Mouse (Mus musculus) hindbrain, embryonic 16.5 days (tissue): Measurements from ENCODE around the gene Cep41. TPM values are rescaled to one million over a fixed set of nuclear protein-coding genes. Genes with fewer than 3 reads are reported as not detected.

Experiments
- ATAC-seq: fragments of 200-750 bp; cut with Nextera tagmentation; 2 replicates; pipeline ENCODE4 v1.8.0; 2017; ENCODE audit warnings: moderate TSS enrichment, moderate library complexity
- H3K27ac ChIP-seq: fragments of 300-500 bp; sonication (generic); 2 replicates; pipeline ENCODE4 v1.5.1; 2014; ENCODE audit warnings: low read depth, mild to moderate bottlenecking, control low read depth, low read length, moderate library complexity
- H3K27me3 ChIP-seq: fragments of 300-500 bp; sonication (generic); replicated peaks from 2 replicates; pipeline ENCODE4 v1.6.1; 2014; ENCODE audit warnings: low read length; ENCODE audit not compliant: control insufficient read depth, insufficient read depth
- H3K36me3 ChIP-seq: fragments of 300-500 bp; sonication (generic); 2 replicates; pipeline ENCODE4 v1.6.1; 2014; ENCODE audit warnings: mild to moderate bottlenecking, low read length, moderate library complexity, mixed read lengths; ENCODE audit not compliant: control insufficient read depth, insufficient read depth
- H3K4me1 ChIP-seq: fragments of 300-500 bp; sonication (generic); 2 replicates; pipeline ENCODE4 v1.6.1; 2014; ENCODE audit warnings: low read depth, low read length; ENCODE audit not compliant: control insufficient read depth, insufficient read depth
- H3K4me2 ChIP-seq: fragments of 300-500 bp; sonication (generic); 2 replicates; pipeline ENCODE4 v1.6.1; 2014; ENCODE audit warnings: mild to moderate bottlenecking, low read length, control low read depth, moderate library complexity
- H3K4me3 ChIP-seq: fragments of 300-500 bp; sonication (generic); 2 replicates; pipeline ENCODE4 v1.5.1; 2014; ENCODE audit warnings: mild to moderate bottlenecking, low read length, control low read depth, moderate library complexity
- H3K9ac ChIP-seq: fragments of 300-500 bp; sonication (generic); 2 replicates; pipeline ENCODE4 v1.6.1; 2014; ENCODE audit warnings: low read depth, mild to moderate bottlenecking, control low read depth, low read length, moderate library complexity
- H3K9me3 ChIP-seq: fragments of 300-500 bp; sonication (generic); 2 replicates; pipeline ENCODE4 v1.6.1; 2014; ENCODE audit warnings: mild to moderate bottlenecking, low read length, moderate library complexity; ENCODE audit not compliant: control insufficient read depth
- WGBS: fragments of 180-500 bp; shearing (Covaris S2); extraction: QIAGEN DNeasy Blood & Tissue Kit; methylation state at CpG from one replicate; pipeline ENCODE4 v1.1.7; 2014; 5-methylcytosine and 5-hydroxymethylcytosine counted together
- polyA plus RNA-seq: library from polyadenylated mRNA; unstranded; fragments of >200 nt; fragmentation: Nextera tagmentation; extraction: Ambion mirVana; gene quantifications from 2 replicates; pipeline ENCODE4 v1.2.1, GENCODE M21; 2015

Cep41 gene
- polyA plus RNA-seq, 1 experiment from 2014 or later = 10.4 TPM

DNA sequence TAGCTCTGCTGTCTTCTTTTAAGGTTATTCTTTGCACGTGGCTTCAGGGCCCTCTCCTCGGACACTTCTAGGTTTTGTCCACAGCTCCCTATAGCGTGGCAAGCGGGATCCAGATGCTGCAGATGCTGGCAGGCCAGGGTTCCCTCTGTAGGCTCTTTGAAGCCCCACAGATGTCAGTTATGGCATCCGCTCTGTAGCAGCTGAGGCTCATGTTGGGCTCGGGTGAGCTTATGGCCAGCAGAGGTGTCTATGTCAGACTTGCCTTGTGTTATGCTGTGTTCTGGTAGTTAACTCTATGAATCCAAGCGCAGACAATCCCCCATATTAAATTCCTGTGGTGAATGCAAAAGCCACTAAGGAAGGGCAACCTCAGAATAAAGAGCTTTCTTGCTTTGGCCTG lies 13.1 kb downstream of the Cep41 start:
- Histone ChIP-seq H3K36me3 (no peaks in the 10 kb centered on the region), H3K4me3 (no peak overlapping the region), H3K4me2 (no peak overlapping the region), H3K9me3 (no peaks in the 10 kb centered on the region), H3K27ac (no peak overlapping the region), H3K9ac (no peak overlapping the region), H3K4me1 (peaks cover 18% of the 10 kb centered on the region), H3K27me3 (no peaks in the 10 kb centered on the region)
- WGBS = 81% methylated on average over 7 of the region's 7 CpGs
- no peak for ATAC-seq

DNA sequence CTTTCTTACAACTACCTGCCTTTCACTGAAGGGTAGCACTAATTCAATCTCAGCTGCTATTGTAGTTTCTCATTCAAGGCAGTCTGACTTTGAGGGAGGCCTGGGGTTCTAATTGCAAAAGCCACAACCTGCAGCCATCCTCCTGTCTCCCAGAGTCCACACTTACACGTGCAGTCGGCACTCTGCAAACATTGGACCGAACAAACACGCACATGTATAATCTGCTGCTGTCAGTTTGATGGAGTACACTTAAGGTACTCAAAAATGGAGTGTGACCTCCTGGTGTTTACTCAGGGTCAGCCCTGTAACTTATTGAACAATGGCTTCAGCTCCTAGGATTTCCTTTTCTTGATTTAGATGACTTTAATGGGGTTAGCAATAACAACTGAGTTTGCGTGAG lies 14.0 kb downstream of the Cep41 start:
- peaks cover 26% of the 10 kb centered on the region for H3K4me1 ChIP-seq
- no peak overlapping the region for H3K4me2 ChIP-seq
- H3K27ac ChIP-seq = no peak overlapping the region
- no peaks in the 10 kb centered on the region for H3K9me3 ChIP-seq
- H3K36me3 ChIP-seq = no peaks in the 10 kb centered on the region
- no peak overlapping the region for H3K4me3 ChIP-seq
- no peak for ATAC-seq
- 63% methylated on average over 5 of the region's 5 CpGs for WGBS
- peak overlapping the region; percentile 3; the same call in 1 of the 2 replicates for H3K9ac ChIP-seq
- H3K27me3 ChIP-seq = no peaks in the 10 kb centered on the region

DNA sequence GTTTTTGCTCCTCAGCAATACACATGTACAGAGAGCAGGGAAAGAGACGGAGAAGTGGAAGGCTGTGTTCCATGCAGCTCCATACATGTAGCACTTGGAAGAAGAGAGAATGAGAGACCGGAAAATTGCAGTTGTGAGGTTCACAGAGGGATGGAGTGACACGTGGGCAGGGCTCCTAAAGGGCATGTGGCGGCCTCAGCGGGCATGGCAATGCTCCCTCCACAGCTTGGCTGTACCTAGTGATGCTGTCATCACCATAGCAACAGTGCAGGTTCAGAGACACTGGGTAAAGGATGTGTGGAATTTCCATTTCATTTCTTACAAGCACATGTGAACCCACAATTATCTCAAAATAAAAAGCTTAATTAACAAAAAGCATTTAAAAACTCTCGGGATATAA lies 15.1 kb downstream of the Cep41 start:
- 15% methylated on average over 6 of the region's 6 CpGs for WGBS
- H3K4me3 ChIP-seq = no peak overlapping the region
- H3K4me2 ChIP-seq = no peak overlapping the region
- H3K27me3 ChIP-seq = no peaks in the 10 kb centered on the region
- H3K36me3 ChIP-seq = no peaks in the 10 kb centered on the region
- no peaks in the 10 kb centered on the region for H3K9me3 ChIP-seq
- H3K4me1 ChIP-seq = peaks cover 35% of the 10 kb centered on the region
- no peak overlapping the region for H3K9ac ChIP-seq
- H3K27ac ChIP-seq = 0 out of 2 replicates have a peak overlapping the region, but pooled peaks have one; percentile 37
- peak; percentile 76 for ATAC-seq

DNA sequence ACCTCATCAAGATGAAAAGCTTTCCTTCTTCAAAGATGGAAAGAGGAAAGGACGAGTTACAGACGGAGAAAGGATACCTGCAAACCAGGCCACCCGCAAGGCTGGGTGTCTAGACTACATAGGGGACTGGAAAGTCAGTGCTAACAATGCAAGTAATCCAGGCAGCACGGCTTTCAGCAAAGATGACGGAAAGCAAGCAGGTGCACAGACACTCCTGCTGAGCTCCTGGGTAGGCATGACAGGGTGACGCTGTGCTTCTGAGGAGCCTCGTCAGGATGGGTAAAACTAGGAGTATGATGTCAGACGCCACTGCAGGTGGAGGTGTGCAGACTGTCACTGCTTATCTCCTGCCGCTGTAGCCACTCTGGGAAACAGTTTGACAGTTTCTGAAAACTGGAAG lies 16.0 kb downstream of the Cep41 start:
- no peak overlapping the region for H3K4me3 ChIP-seq
- no peak overlapping the region for H3K9ac ChIP-seq
- H3K27ac ChIP-seq = no peak overlapping the region
- H3K4me1 ChIP-seq = peaks cover 36% of the 10 kb centered on the region
- no peaks in the 10 kb centered on the region for H3K9me3 ChIP-seq
- ATAC-seq = no peak
- WGBS = 82% methylated on average over 9 of the region's 9 CpGs
- H3K4me2 ChIP-seq = no peak overlapping the region
- H3K27me3 ChIP-seq = no peaks in the 10 kb centered on the region
- H3K36me3 ChIP-seq = no peaks in the 10 kb centered on the region

DNA sequence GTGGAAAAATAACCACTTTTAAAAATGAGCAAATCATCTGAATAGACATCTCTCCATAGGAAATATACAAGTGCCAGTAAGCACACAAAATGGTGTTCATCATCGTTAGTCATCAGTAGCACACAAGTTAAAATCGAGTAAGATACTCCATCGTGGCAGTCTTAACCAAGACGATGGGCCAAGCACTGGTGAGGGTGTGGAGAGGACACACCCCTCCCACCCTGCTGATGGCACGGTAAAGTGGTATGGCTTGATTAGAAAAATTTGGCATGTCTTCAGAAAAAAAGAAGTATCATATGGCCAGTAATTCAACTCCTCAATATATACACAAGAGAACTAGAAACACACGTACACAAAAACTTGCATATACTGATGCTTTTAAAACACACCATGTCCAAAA lies 17.0 kb downstream of the Cep41 start:
- ATAC-seq = no peak
- H3K4me3 ChIP-seq = no peak overlapping the region
- H3K9ac ChIP-seq = no peak overlapping the region
- no peaks in the 10 kb centered on the region for H3K27me3 ChIP-seq
- H3K9me3 ChIP-seq = no peaks in the 10 kb centered on the region
- WGBS = 84% methylated on average over 6 of the region's 6 CpGs
- no peak overlapping the region for H3K27ac ChIP-seq
- no peak overlapping the region for H3K4me2 ChIP-seq
- H3K4me1 ChIP-seq = peaks cover 33% of the 10 kb centered on the region
- H3K36me3 ChIP-seq = no peaks in the 10 kb centered on the region

DNA sequence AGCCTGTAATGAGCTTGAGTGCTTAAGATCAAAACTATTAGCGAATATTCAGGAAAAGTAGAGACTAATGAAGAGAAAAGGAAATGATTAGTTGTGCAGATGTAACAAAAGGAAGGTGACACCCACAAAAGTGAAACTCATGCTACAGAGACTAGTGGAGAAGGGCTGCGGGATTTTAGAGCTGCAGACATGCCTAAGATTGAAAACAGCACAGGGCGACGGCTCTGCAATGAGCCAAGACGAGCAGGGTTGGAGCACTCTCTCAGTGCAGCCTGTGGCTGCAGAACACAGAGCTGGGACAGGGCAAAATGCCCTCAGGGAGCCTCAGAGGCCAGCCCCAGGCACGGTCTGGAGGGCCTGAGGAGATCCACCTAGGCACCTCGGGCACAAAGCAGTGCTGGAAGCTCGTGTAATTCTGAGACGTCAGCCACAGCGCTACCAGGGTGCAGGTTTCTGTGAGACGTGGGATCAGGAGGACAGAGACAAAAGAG lies 18.2 kb downstream of the Cep41 start:
- WGBS = 6% methylated on average over 11 of the region's 11 CpGs
- Histone ChIP-seq H3K9ac (peak overlapping the region; percentile 57), H3K36me3 (no peaks in the 10 kb centered on the region), H3K9me3 (no peaks in the 10 kb centered on the region), H3K4me3 (no peak overlapping the region), H3K27ac (peak overlapping the region; percentile 90), H3K4me2 (peak overlapping the region; percentile 46), H3K27me3 (no peaks in the 10 kb centered on the region), H3K4me1 (peaks cover 33% of the 10 kb centered on the region)
- peak; percentile 67 for ATAC-seq

DNA sequence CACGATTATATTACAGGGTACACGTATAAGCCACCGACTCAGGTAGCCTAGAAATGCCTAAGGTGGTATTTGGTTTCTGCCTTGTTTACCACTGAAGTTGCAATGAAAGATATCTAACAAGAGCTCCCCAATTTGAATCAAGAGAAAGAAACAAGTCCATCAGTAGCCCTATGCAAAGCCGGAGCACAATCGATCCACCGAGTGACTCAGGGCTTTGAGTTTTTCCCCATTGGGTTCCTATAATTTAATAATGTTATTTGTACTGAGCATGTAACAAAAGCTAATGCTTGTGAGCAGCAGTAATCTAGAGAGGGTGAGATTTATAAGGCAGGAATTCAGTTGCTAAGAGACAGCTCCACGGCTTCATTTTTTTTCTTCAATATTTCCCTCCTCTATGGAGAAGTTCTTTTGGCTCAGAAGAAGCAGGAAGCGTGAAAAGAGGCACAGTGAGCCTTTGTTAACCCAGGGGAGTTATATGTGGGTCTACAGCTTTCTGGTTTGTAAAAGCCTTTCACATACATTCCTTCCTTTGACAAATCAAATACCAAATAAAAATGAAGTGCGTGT lies 18.8 kb downstream of the Cep41 start:
- Histone ChIP-seq H3K4me3 (no peak overlapping the region), H3K9ac (peak overlapping the region; percentile 57), H3K4me2 (peak overlapping the region; percentile 46), H3K27me3 (no peaks in the 10 kb centered on the region), H3K9me3 (no peaks in the 10 kb centered on the region), H3K4me1 (peaks cover 33% of the 10 kb centered on the region), H3K36me3 (no peaks in the 10 kb centered on the region), H3K27ac (peak overlapping the region; percentile 90)
- peak; percentile 46 for ATAC-seq
- WGBS = 25% methylated on average over 9 of the region's 9 CpGs

DNA sequence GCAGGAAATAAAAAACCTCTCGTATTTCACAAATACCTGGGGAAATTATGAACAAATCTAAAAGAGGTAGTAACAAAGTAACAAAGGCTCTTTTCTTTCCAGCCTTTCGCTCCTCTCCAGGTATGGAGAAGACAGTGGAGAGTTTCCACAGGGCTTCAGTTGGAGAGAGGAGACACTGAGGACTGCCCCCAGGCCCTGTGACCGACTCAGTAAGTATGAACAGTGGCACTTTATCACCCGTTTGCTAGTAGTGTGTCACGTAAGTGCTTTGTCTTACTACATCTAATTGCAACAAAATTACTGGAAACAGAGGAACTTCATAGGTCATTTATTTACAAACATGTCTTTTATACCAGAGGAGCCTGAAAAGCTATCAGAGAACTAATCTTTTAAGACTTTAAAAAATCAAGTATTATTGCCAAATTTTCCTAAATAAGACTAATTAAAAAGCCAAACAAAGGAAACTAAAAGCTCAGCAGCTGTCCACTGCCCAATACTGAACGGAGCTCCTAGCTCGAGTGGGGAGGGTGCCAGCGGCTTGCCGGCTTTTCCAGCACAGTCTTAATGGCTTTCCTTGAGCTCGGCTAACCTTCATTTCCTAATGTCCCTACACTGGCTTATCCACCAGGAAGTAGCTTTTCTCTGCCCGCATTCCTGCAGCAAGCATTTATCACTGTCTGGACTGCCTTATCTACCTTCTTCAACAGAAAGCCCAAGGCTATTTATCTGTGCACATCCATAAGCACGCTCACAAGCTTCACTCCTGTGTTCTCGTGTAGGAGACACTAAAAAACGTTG lies 19.6 kb downstream of the Cep41 start:
- H3K4me3 ChIP-seq = no peak overlapping the region
- 17% methylated on average over 14 of the region's 14 CpGs for WGBS
- H3K9ac ChIP-seq = peak overlapping the region; percentile 45; the same call in 1 of the 2 replicates
- no peaks in the 10 kb centered on the region for H3K27me3 ChIP-seq
- H3K27ac ChIP-seq = peak overlapping the region; percentile 90
- H3K4me2 ChIP-seq = peak overlapping the region; percentile 46
- no peaks in the 10 kb centered on the region for H3K9me3 ChIP-seq
- peaks cover 29% of the 10 kb centered on the region for H3K4me1 ChIP-seq
- 0 out of 2 replicates have a peak, but pooled peaks have one; percentile 53 for ATAC-seq
- H3K36me3 ChIP-seq = no peaks in the 10 kb centered on the region

DNA sequence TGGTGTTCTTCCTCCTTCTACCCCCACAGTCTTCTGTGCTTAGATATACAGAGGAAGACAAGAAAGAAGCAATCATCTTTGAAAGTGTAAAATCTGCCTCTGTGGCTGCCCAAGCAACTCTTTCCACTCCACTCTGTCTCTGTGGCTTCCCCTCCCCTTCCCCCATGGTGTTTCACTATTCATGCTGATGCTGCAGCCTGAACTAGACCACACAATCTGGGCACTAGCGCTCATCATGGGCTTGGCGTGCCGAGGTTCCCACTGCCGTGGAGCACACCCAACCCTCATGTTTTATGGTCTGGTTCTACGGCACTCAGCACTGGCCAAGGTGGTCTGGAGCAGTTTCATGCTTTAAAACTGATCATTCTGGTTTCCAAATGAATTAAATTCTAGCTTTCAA lies 21.9 kb downstream of the Cep41 start:
- Histone ChIP-seq H3K4me3 (no peak overlapping the region), H3K9me3 (no peaks in the 10 kb centered on the region), H3K4me2 (no peak overlapping the region), H3K9ac (no peak overlapping the region), H3K36me3 (no peaks in the 10 kb centered on the region), H3K4me1 (peaks cover 26% of the 10 kb centered on the region), H3K27ac (no peak overlapping the region), H3K27me3 (no peaks in the 10 kb centered on the region)
- 60% methylated on average over 5 of the region's 5 CpGs for WGBS
- ATAC-seq = no peak
